Mouse (Mus musculus): ENCODE measurements around the gene Cryz. TPM values are rescaled to one million over a fixed set of nuclear protein-coding genes. Genes with fewer than 3 reads are reported as not detected.

Cryz gene
- total and polyA plus RNA-seq, 3 experiments, result 10.7 to 21.6 TPM; not detected in 1

- TF ChIP-seq EP300 (IDR thresholded peaks at IDR 0.05; ENCODE audit: low read depth in 1 of 2, low read length in 2 of 2) (no peak), USF1 (IDR thresholded peaks at IDR 0.05; ENCODE audit: low read depth, low read length) (no peak), MYB (IDR thresholded peaks at IDR 0.05; ENCODE audit: low read depth, low read length) (no peak)
Observed at GRCm38 (mm10) chr3:154572341-154572972, 24.1 kb upstream of the Cryz start (continued).

- H3K27ac ChIP-seq (ENCODE audit: control insufficient read depth, low read depth, low read length), result no peak overlapping the region
- H3K4me3 ChIP-seq (ENCODE audit: control insufficient read depth in 1 of 2, insufficient read depth in 1 of 2, low read depth in 2 of 2, low read length in 2 of 2), result no peak overlapping the region
- H3K9ac ChIP-seq (ENCODE audit: control insufficient read depth, low read depth, low read length, poor library complexity, severe bottlenecking), result no peak overlapping the region
- no peak for TF ChIP-seq MEF2A (IDR thresholded peaks at IDR 0.05; ENCODE audit: extremely low read depth, insufficient replicate concordance, low read depth, low read length, poor library complexity, severe bottlenecking)
- TF ChIP-seq MAZ (IDR thresholded peaks at IDR 0.05; ENCODE audit: low read depth, low read length), result no peak
- no peak for TF ChIP-seq E2F4 (IDR thresholded peaks at IDR 0.05; ENCODE audit: borderline replicate concordance, low read depth, low read length)
- TF ChIP-seq SIN3A (IDR thresholded peaks at IDR 0.05; ENCODE audit: low read length), result no peak
- TF ChIP-seq GATA1 (IDR thresholded peaks at IDR 0.05; ENCODE audit: low read depth, low read length), result no peak
- no peak for TF ChIP-seq ZNF384 (IDR thresholded peaks at IDR 0.05; ENCODE audit: low read depth, low read length)
- no peak for TF ChIP-seq ZKSCAN1 (IDR thresholded peaks at IDR 0.05; ENCODE audit: low read depth, low read length)
- no peak for TF ChIP-seq GABPA (IDR thresholded peaks at IDR 0.05; ENCODE audit: low read depth, low read length)
- TF ChIP-seq HCFC1 (IDR thresholded peaks at IDR 0.05; ENCODE audit: low read depth, low read length), result no peak
- TF ChIP-seq MYC (IDR thresholded peaks at IDR 0.05; ENCODE audit: low read depth, low read length), result no peak
- H3K79me2 ChIP-seq (ENCODE audit: control insufficient read depth, insufficient read depth, low read length, poor library complexity), result no peaks in the 10 kb centered on the region
- no peaks in the 10 kb centered on the region for H3K36me3 ChIP-seq (ENCODE audit: control insufficient read depth in 1 of 2, insufficient read depth in 2 of 2, low read length in 2 of 2)
- no peaks in the 10 kb centered on the region for H3K9me3 ChIP-seq (replicated peaks; ENCODE audit: insufficient read depth, low read length)
- no peaks in the 10 kb centered on the region for H3K4me1 ChIP-seq (ENCODE audit: control insufficient read depth in 1 of 2, insufficient read depth in 2 of 2, low read length in 2 of 2)
- H3K27me3 ChIP-seq (ENCODE audit: control insufficient read depth in 1 of 2, insufficient read depth in 2 of 2, low read length in 2 of 2), result no peaks in the 10 kb centered on the region
- DNase-seq (ENCODE audit: low read depth, low spot score), result no peak
Observed at GRCm38 (mm10) chr3:154573666-154574065, 22.8 kb upstream of the Cryz start.

- no peak for DNase-seq (ENCODE audit: low read depth, low spot score)
Observed at GRCm38 (mm10) chr3:154577895-154578294, 18.6 kb upstream of the Cryz start.

More at GRCm38 (mm10) chr3:154577895-154578294, 18.6 kb upstream of the Cryz start:
- Histone ChIP-seq H3K79me2 (ENCODE audit: control insufficient read depth, insufficient read depth, low read length, poor library complexity) (no peaks in the 10 kb centered on the region), H3K27ac (ENCODE audit: control insufficient read depth, low read depth, low read length) (no peak overlapping the region), H3K9ac (ENCODE audit: control insufficient read depth, low read depth, low read length, poor library complexity, severe bottlenecking) (no peak overlapping the region), H3K36me3 (ENCODE audit: control insufficient read depth in 1 of 2, insufficient read depth in 2 of 2, low read length in 2 of 2) (no peaks in the 10 kb centered on the region), H3K9me3 (replicated peaks; ENCODE audit: insufficient read depth, low read length) (no peaks in the 10 kb centered on the region), H3K4me1 (ENCODE audit: control insufficient read depth in 1 of 2, insufficient read depth in 2 of 2, low read length in 2 of 2) (no peaks in the 10 kb centered on the region), H3K4me3 (ENCODE audit: control insufficient read depth in 1 of 2, insufficient read depth in 1 of 2, low read depth in 2 of 2, low read length in 2 of 2) (no peak overlapping the region), H3K27me3 (ENCODE audit: control insufficient read depth in 1 of 2, insufficient read depth in 2 of 2, low read length in 2 of 2) (no peaks in the 10 kb centered on the region)
- TF ChIP-seq NELFE (IDR thresholded peaks at IDR 0.05; ENCODE audit: low read depth, low read length) (no peak), KAT2A (conservative IDR thresholded peaks at IDR 0.05; ENCODE audit: low read depth, low read length) (no peak), MYB (IDR thresholded peaks at IDR 0.05; ENCODE audit: low read depth, low read length) (no peak), ELF1 (IDR thresholded peaks at IDR 0.05; ENCODE audit: low read depth, low read length) (no peak), SIN3A (IDR thresholded peaks at IDR 0.05; ENCODE audit: low read length) (no peak), POLR2AphosphoS5 (IDR thresholded peaks at IDR 0.05; ENCODE audit: borderline replicate concordance, low read depth, low read length) (no peak), MEF2A (IDR thresholded peaks at IDR 0.05; ENCODE audit: extremely low read depth, insufficient replicate concordance, low read depth, low read length, poor library complexity, severe bottlenecking) (no peak), MAZ (IDR thresholded peaks at IDR 0.05; ENCODE audit: low read depth, low read length) (no peak), POLR2AphosphoS2 (IDR thresholded peaks at IDR 0.05; ENCODE audit: low read length) (no peak), RAD21 (IDR thresholded peaks at IDR 0.05; ENCODE audit: low read depth, low read length) (no peak), USF1 (IDR thresholded peaks at IDR 0.05; ENCODE audit: low read depth, low read length) (no peak), NRF1 (IDR thresholded peaks at IDR 0.05; ENCODE audit: insufficient read depth, low read depth, low read length, poor library complexity, severe bottlenecking) (no peak), ZKSCAN1 (IDR thresholded peaks at IDR 0.05; ENCODE audit: low read depth, low read length) (no peak), USF2 (IDR thresholded peaks at IDR 0.05; ENCODE audit: borderline replicate concordance in 1 of 2, insufficient read depth in 1 of 2, low read depth in 1 of 2, low read length in 2 of 2) (no peak), CHD2 (IDR thresholded peaks at IDR 0.05; ENCODE audit: low read length) (no peak), TAL1 (IDR thresholded peaks at IDR 0.05; ENCODE audit: low read length) (no peak)

All from MEL (cell line).